Mouse (Mus musculus): Measurements from ENCODE around the gene Tulp1. TPM values are rescaled to one million over a fixed set of nuclear protein-coding genes. Genes with fewer than 3 reads are reported as not detected.
"Not testable (repeated sequence)": the region's sequence is repeated elsewhere in the genome, so short reads cannot be mapped to it uniquely, and the experiment has no call there.

The Tulp1 gene
- polyA plus RNA-seq, 1 experiment, result 0.27 TPM

GRCm38 (mm10) chr17:28328946-28329345, 36.1 kb downstream of the Tulp1 start:
- peaks cover 40% of the 10 kb centered on the region for H3K36me3 ChIP-seq (ENCODE audit: control insufficient read depth, insufficient read depth)
- peak overlapping the region; percentile 86 for H3ac ChIP-seq (ENCODE audit: control insufficient read depth, insufficient read length, low read depth)
- peaks cover 25% of the 10 kb centered on the region for H3K79me3 ChIP-seq (ENCODE audit: low read depth)
- H3K79me2 ChIP-seq (ENCODE audit: control insufficient read depth, insufficient read depth), result peaks cover 33% of the 10 kb centered on the region
- TF ChIP-seq FOSL1 (IDR thresholded peaks at IDR 0.05; ENCODE audit: insufficient read depth, low read length, poor library complexity, severe bottlenecking) (no peak), CTCF (IDR thresholded peaks at IDR 0.05; ENCODE audit: control insufficient read depth, insufficient read depth, insufficient read length) (no peak), MYOG (IDR thresholded peaks at IDR 0.05; ENCODE audit: control insufficient read depth, extremely low read depth, insufficient read length) (no peak), CEBPB (IDR thresholded peaks at IDR 0.05; ENCODE audit: low read depth) (no peak), USF1 (IDR thresholded peaks at IDR 0.05; ENCODE audit: low read depth) (no peak), MAX (IDR thresholded peaks at IDR 0.05) (no peak), MYOD1 (IDR thresholded peaks at IDR 0.05; ENCODE audit: control insufficient read depth, insufficient read length, low read depth) (no peak)
- H3K27me3 ChIP-seq (ENCODE audit: control insufficient read depth, insufficient read depth, insufficient read length), result no peaks in the 10 kb centered on the region
- H3K4me3 ChIP-seq (ENCODE audit: insufficient read depth, poor library complexity, severe bottlenecking), result peak overlapping the region; percentile 98

- peak within 1 kb of the TSS; percentile 98 for H3K4me3 ChIP-seq (ENCODE audit: insufficient read depth, poor library complexity, severe bottlenecking)
- H3K36me3 ChIP-seq (ENCODE audit: control insufficient read depth, insufficient read depth), result peaks cover 43% of the 10 kb centered on the region
- H3ac ChIP-seq (ENCODE audit: control insufficient read depth, insufficient read length, low read depth), result peak within 1 kb of the TSS; percentile 86
- H3K27me3 ChIP-seq (ENCODE audit: control insufficient read depth, insufficient read depth, insufficient read length), result no peaks in the 10 kb centered on the region
- H3K79me2 ChIP-seq (ENCODE audit: control insufficient read depth, insufficient read depth), result peaks cover 33% of the 10 kb centered on the region
- TF ChIP-seq MAX (IDR thresholded peaks at IDR 0.05) (peak; percentile 89), MYOD1 (IDR thresholded peaks at IDR 0.05; ENCODE audit: control insufficient read depth, insufficient read length, low read depth) (no peak), USF1 (IDR thresholded peaks at IDR 0.05; ENCODE audit: low read depth) (peak; percentile 3), FOSL1 (IDR thresholded peaks at IDR 0.05; ENCODE audit: insufficient read depth, low read length, poor library complexity, severe bottlenecking) (no peak), CTCF (IDR thresholded peaks at IDR 0.05; ENCODE audit: control insufficient read depth, insufficient read depth, insufficient read length) (peak; percentile 94), MYOG (IDR thresholded peaks at IDR 0.05; ENCODE audit: control insufficient read depth, extremely low read depth, insufficient read length) (no peak), CEBPB (IDR thresholded peaks at IDR 0.05; ENCODE audit: low read depth) (no peak)
- peaks cover 25% of the 10 kb centered on the region for H3K79me3 ChIP-seq (ENCODE audit: low read depth)
Observed at GRCm38 (mm10) chr17:28328366-28328928, 36.6 kb downstream of the Tulp1 start, which contains the start of gene Rpl10a. Gene Rpl10a, plus strand, starts transcription at chr17:28328471.

GRCm38 (mm10) chr17:28327673-28328325, 37.2 kb downstream of the Tulp1 start:
- Histone ChIP-seq H3K36me3 (ENCODE audit: control insufficient read depth, insufficient read depth) (peaks cover 43% of the 10 kb centered on the region), H3K4me3 (ENCODE audit: insufficient read depth, poor library complexity, severe bottlenecking) (peak overlapping the region; percentile 98)
- no peak for TF ChIP-seq MYOG (IDR thresholded peaks at IDR 0.05; ENCODE audit: control insufficient read depth, extremely low read depth, insufficient read length)
- peak; percentile 83 for TF ChIP-seq CEBPB (IDR thresholded peaks at IDR 0.05; ENCODE audit: low read depth)

GRCm38 (mm10) chr17:28326951-28327350, 38.1 kb downstream of the Tulp1 start:
- H3K79me3 ChIP-seq (ENCODE audit: low read depth), result peaks cover 25% of the 10 kb centered on the region
- H3K4me3 ChIP-seq (ENCODE audit: insufficient read depth, poor library complexity, severe bottlenecking), result no peak overlapping the region
- TF ChIP-seq USF1 (IDR thresholded peaks at IDR 0.05; ENCODE audit: low read depth) (no peak), MAX (IDR thresholded peaks at IDR 0.05) (no peak), MYOG (IDR thresholded peaks at IDR 0.05; ENCODE audit: control insufficient read depth, extremely low read depth, insufficient read length) (no peak), MYOD1 (IDR thresholded peaks at IDR 0.05; ENCODE audit: control insufficient read depth, insufficient read length, low read depth) (no peak), CTCF (IDR thresholded peaks at IDR 0.05; ENCODE audit: control insufficient read depth, insufficient read depth, insufficient read length) (no peak), CEBPB (IDR thresholded peaks at IDR 0.05; ENCODE audit: low read depth) (no peak), FOSL1 (IDR thresholded peaks at IDR 0.05; ENCODE audit: insufficient read depth, low read length, poor library complexity, severe bottlenecking) (no peak)
- H3K36me3 ChIP-seq (ENCODE audit: control insufficient read depth, insufficient read depth), result peaks cover 50% of the 10 kb centered on the region
- no peaks in the 10 kb centered on the region for H3K27me3 ChIP-seq (ENCODE audit: control insufficient read depth, insufficient read depth, insufficient read length)
- no peak overlapping the region for H3ac ChIP-seq (ENCODE audit: control insufficient read depth, insufficient read length, low read depth)
- H3K79me2 ChIP-seq (ENCODE audit: control insufficient read depth, insufficient read depth), result peaks cover 33% of the 10 kb centered on the region

More at GRCm38 (mm10) chr17:28327673-28328325, 37.2 kb downstream of the Tulp1 start:
- Histone ChIP-seq H3K79me2 (ENCODE audit: control insufficient read depth, insufficient read depth) (peaks cover 33% of the 10 kb centered on the region), H3K79me3 (ENCODE audit: low read depth) (peaks cover 25% of the 10 kb centered on the region), H3K27me3 (ENCODE audit: control insufficient read depth, insufficient read depth, insufficient read length) (no peaks in the 10 kb centered on the region), H3ac (ENCODE audit: control insufficient read depth, insufficient read length, low read depth) (peak overlapping the region; percentile 67)

- Histone ChIP-seq H3K27me3 (ENCODE audit: control insufficient read depth, insufficient read depth, insufficient read length) (no peaks in the 10 kb centered on the region), H3K36me3 (ENCODE audit: control insufficient read depth, insufficient read depth) (peaks cover 51% of the 10 kb centered on the region), H3K79me3 (ENCODE audit: low read depth) (peaks cover 20% of the 10 kb centered on the region), H3K79me2 (ENCODE audit: control insufficient read depth, insufficient read depth) (peaks cover 25% of the 10 kb centered on the region), H3K4me3 (ENCODE audit: insufficient read depth, poor library complexity, severe bottlenecking) (no peak overlapping the region), H3ac (ENCODE audit: control insufficient read depth, insufficient read length, low read depth) (no peak overlapping the region)
- TF ChIP-seq MAX (IDR thresholded peaks at IDR 0.05), result no peak
- TF ChIP-seq MYOG (IDR thresholded peaks at IDR 0.05; ENCODE audit: control insufficient read depth, extremely low read depth, insufficient read length), result no peak
- no peak for TF ChIP-seq USF1 (IDR thresholded peaks at IDR 0.05; ENCODE audit: low read depth)
- TF ChIP-seq CEBPB (IDR thresholded peaks at IDR 0.05; ENCODE audit: low read depth), result no peak
- no peak for TF ChIP-seq FOSL1 (IDR thresholded peaks at IDR 0.05; ENCODE audit: insufficient read depth, low read length, poor library complexity, severe bottlenecking)
Observed at GRCm38 (mm10) chr17:28325751-28326150, 39.3 kb downstream of the Tulp1 start.

GRCm38 (mm10) chr17:28324416-28324815, 40.6 kb downstream of the Tulp1 start:
- H3K4me3 ChIP-seq (ENCODE audit: insufficient read depth, poor library complexity, severe bottlenecking); H3K27me3 ChIP-seq (ENCODE audit: control insufficient read depth, insufficient read depth, insufficient read length); H3K79me3 ChIP-seq (ENCODE audit: low read depth); H3ac ChIP-seq (ENCODE audit: control insufficient read depth, insufficient read length, low read depth): not testable (repeated sequence)
- Histone ChIP-seq H3K79me2 (ENCODE audit: control insufficient read depth, insufficient read depth) (peaks cover 11% of the 10 kb centered on the region), H3K36me3 (ENCODE audit: control insufficient read depth, insufficient read depth) (peaks cover 46% of the 10 kb centered on the region)
